Mouse (Mus musculus) right cerebral cortex, postnatal 4 days (tissue): ENCODE measurements around the gene Slc25a21.
"Not testable (repeated sequence)": the region's sequence is repeated elsewhere in the genome, so short reads cannot be mapped to it uniquely, and the experiment has no call there.

Experiments
- DNase-seq: peaks from one replicate; pipeline ENCODE4 v3.0.0-alpha.2; 2022

Gene Slc25a21

DNA sequence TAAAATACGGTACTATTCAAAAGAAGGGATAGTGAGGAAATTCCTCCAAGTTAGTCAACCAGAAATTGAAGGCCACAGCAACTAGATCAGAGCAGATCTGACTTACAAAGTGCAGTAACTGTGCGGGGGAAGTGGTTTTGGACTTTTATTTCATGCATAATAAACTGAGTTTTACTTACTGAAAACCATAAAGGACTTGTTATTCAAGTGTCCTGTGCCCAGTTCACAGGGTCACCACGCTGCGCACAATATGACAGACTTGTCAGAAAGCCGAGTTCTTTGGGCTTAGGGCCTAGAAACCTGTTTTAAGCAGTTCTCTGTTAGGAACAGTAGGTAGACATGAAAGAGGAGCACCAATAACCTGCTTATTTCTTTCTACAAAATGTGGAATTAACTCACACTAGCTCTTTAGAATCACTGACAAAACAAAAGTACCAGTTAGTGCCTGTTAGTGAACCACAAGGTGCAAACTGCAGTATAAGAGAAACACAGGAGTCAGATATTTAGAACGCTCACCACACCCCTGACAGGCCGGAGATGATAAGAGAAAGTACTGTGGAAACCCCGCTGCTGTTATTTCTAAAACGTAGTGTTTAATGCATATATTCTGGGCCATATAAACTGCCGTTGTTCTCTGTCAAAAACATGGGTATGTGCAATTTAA lies at the start of gene Slc25a21:
Gene Slc25a21, minus strand, starts transcription at position 110 of the 664 bp plus-strand sequence.
- no peak for DNase-seq

- no peak for DNase-seq
Measured at GRCm38 (mm10) chr12:57243671-57244495, 46.6 kb upstream of the Slc25a21 start.

DNA sequence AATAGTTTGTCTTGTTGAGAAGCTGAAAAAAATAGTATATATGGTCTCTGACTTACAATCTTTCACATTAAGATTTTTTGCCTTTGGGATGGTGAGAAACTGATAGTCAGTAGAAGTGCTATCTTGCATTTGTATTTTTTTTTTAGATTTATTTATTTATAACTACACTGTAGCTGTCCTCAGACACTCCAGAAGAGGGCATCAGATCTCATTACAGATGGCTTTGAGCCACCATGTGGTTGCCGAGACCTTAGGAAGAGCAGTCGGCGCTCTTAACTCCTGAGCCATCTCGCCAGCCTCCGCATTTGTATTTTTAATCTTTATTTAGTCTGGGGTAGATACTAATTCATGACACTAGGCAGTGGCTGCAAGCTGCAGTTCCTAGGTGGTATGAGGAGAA lies 36.1 kb upstream of the Slc25a21 start:
- DNase-seq, result no peak

DNA sequence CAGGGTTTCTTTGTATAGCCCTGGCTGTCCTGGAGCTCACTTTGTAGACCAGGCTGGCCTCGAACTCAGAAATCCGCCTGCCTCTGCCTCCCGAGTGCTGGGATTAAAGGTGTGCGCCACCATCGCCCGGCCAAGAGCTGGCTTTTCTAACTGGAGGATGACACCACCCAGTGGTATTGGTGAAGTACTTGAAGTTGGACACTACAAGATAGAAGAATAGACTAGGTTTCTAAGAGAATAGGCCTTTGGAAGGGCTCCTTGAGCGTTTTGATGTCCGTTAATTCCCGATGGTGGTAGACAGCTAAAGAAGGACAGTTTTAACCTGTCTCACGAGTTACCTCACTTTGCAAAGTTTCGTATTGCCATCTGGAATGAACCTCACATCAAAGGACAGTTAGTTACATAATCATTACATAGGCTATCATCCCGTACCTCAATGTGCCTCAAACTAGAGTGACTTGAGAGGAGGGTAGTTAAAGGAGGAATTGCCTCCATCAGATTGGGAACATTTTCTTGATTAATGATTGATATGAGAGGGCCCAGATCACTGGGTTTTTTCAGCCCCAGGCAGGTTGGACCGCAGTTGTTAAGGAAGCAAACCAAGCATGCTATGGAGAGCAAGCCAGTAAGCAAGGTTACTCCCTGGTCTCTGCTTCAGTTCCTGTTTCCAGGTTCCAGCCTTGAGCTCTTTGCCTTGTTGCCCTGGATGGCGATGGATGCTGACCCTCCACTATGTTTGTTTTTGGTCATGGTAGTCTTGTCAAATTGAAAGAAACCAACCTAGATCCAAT lies 34.0 kb upstream of the Slc25a21 start:
- no peak for DNase-seq

DNA sequence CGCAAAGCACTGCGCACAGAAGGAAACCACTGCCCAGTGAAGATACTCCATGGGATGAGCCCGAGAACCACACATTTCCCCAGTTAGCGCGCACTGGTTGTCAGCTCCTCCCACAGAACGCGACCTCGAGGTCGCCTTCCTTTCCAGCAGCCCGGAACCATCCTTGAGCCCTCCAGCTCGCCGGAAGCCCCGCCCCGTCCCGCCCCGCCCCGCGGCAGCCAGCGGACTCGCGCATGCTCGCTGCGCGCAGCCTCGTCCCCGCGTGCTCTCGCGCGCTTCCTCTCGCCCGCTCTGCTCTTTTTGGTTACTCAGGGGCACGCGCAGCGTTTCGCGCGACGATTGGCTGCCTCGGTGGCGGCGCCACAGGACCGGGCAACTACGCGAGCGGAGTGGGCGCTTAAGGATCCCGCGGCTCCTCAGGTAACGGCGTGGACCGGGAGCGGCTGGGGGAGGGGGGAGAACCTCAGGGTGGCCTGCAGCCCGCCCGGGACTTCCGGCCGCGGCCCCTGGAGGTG lies 33.0 kb upstream of the Slc25a21 start, which contains the start of the genes Prps1l3 and Mipol1:
Gene Prps1l3, plus strand, starts transcription at position 221 of the 515 bp plus-strand sequence.
Gene Mipol1, plus strand, starts transcription at position 236 of the 515 bp plus-strand sequence.
- DNase-seq, result peak; percentile 87

GRCm38 (mm10) chr12:57229703-57230102 lies 32.4 kb upstream of the Slc25a21 start:
- no peak for DNase-seq

GRCm38 (mm10) chr12:57227776-57228175 lies 30.5 kb upstream of the Slc25a21 start:
- no peak for DNase-seq

DNA sequence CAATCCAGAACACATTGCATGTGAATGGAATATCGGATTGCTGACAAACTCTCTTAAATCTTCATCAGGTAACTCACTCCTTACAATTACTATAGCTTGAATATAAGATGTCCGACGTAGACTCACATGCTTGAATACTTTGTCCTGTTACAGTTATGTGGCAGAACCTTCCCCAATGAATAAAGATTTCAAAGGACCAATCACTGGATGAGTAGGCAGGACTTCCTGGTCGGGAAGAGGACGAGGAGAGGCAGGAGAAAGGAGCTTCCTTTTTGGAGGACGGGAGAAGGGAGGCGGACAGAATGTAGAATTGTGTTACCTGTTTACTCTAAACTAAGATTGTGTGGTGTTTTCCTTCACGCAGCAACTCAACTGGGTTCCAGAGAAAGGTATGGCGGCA lies 29.1 kb upstream of the Slc25a21 start:
- DNase-seq, result no peak

DNA sequence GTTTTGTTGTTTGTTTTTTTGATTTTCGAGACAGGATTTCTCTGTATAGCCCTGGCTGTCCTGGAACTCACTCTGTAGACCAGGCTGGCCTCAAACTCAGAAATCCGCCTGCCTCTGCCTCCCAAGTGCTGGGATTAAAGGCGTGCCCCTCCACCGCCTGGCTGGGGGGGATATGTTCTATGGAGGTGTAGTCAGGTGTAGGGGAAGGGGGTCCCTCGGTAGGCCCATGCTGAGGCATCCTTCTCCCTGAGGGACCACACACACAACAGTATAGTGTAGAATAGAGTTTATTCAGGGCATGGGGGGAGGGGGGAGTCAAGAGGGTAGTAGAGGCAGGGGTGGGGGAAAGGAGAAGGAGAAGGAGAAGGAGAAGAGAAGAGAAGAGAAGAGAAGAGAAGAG lies 15.2 kb upstream of the Slc25a21 start:
- not testable (repeated sequence) for DNase-seq

DNA sequence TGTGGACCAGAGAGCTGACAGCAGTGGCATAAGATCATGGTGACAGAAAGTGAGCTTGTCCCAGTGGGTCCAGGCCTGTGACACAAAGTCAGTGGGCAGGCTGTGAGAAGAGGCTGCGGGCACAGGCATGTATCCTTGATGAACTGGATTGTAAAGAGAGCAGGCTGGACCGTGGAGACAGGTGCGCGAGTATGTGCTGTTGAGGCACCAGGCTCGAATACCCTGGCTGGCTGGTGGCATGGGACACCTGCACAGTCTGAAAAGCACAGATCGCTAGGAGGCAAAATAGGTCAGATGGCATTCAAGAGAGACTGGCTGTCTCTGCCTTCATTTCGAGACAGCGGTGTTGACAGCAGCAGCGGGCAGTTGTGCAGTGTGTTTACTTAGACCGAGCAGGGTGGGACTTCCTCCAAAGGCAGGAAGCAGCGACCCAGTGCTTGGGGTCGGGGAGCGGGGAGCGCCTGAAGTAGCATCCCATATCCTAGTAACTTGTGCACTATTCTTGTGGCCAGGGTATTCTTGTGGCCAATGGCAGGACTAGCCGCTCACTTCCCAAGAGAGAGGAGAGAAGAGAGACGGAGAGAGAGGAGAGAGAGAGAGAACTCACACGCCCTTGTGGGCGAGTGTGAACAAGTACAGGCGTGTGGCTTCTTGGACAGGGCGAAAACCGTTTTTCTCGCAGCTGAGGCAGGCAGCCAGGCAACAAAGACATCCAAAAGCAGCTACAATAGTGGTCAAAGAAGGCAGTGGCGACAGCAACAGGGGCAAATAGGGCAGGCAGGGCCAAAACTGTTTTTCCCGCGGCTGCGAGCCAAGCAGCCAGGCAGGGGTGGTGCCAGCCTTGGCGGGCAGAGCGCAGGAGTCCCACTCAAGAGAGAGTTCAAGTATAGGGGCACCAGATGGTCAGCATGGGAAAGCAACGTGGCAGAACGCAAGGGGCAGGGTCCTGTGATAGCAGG lies 14.4 kb upstream of the Slc25a21 start:
- DNase-seq, result peak; percentile 40

DNA sequence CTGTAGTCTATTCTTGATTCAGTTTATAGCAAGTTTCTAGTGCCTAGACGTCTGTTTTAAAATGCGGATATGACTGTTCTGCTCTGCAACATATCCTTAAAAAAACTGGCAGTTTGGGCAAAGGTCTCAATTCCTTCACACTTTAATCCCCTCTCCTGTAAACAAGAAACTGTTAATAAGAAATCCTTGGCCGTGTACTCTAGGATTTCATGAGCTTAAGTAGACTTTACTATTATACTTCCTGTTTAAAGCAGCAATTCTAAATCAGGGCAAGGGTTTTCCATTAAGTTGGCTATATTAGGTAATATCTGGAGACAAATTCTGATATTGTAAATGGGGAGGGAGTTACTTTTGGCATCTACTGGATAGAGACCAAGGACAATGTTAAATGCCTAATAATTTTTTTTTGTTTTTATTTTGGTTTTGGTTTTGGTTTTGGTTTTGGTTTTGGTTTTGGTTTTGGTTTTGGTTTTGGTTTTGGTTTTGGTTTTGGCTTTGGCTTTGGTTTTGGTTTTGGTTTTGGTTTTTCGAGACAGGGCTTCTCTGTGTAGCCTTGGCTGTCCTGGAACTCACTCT lies 7.1 kb upstream of the Slc25a21 start:
- DNase-seq, result no peak

DNA sequence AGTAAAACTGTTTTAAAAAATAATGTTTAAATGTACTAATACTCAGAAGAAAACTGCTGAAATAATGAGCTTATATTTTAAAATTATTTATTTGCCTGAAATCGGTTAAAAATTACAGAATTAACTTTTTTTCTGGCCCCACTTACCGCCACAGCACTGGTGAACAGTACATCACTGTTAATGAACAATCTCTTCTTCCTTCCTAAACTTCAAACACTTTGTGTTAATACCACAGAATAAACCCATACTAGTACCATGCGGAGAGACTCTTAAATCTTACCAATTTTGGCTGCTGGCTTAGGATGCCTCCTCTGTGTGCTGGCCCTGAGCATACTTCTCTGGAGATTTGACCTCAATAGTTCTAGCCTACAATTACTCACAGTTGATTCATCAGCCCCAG lies 4.6 kb upstream of the Slc25a21 start:
- DNase-seq, result no peak

- DNase-seq, result no peak
Measured at GRCm38 (mm10) chr12:57199427-57199826, 2.2 kb upstream of the Slc25a21 start.

DNA sequence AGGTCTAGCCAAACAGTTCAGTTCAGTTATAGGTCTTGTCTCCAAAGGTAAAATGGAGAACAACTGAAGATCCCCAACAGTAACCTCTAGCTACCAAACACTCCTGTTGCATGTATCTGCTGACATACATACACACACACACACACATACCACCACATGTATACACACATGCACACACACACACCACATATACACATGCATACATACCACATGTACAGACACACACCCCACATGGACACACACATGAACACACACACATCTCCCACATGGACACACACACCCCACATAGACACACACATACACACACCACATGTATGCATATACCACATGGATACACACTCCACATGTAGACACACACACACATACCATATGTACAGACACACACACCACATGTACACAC lies 997 bp upstream of the Slc25a21 start:
- no peak for DNase-seq

DNA sequence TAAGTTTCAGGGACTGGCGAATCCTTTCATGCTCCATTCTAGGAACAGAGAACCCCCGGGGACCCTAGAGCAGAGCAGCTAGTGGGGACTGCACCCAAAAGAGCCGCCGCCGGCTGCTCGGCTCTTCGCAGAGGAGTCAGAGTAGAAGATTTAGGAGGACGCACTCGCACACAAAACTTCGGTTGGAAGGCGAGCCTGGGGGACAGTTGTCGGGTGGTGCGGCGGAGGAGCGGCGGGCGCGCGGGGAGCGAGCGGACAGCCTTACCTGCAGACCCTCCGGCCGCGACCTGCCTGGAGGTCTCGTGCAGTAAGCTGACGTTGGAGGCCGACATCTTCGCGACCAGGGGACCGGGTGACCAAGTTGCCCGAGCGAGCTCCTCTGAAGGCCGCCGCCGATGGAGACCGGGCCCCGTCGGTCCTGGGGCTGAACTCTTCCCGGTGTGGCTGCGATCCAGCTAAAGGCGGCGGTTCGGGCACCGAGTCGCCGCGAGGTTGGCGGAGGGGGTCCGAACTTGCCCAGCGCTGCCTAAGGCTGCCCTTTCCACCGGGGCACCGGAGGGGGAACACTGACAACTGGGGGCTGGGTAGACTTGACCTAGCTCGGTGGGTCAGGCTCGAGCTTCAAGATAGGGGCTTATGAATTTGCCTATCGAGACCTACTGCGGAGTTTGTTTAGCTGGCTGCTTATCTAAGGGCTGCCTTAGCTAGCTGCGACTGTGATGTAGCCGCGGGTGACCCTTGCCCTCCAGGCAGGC lies 487 bp downstream of the Slc25a21 start:
- peak; percentile 19 for DNase-seq

DNA sequence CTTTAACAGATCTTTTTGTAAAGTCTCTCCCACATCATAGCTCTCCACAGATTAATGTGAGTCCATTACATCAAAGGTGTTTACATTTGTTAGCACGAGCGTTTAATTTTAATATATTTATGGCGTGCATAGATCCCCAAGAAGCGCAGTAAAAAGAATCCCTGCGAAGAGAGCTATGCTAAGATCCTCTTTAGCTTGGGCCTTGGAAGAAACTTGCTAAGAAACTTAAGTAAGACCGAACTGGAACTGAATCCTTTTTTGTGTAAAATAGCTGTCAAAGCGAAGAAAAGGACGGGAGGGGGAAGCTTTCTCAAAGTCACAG lies 1.0 kb downstream of the Slc25a21 start:
- no peak for DNase-seq

DNA sequence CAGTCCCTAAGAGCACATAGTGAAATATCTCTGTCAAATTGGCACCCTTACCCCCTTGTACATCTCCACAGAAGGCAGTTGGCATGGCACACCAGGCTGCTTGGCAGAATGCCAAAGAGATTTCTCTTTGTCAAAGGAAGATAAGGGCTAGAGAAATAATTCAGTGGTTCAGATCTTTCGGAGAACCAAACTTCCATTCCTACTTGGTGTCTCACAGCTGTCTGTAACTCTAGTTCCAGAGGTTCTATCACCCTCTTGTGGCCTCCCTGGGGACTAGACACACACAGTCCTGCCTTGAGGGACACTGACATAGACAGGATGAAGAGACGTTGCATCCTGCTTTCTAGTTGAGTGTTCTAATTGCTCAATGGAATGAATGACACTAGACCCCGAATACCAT lies 2.7 kb downstream of the Slc25a21 start:
- no peak for DNase-seq

DNA sequence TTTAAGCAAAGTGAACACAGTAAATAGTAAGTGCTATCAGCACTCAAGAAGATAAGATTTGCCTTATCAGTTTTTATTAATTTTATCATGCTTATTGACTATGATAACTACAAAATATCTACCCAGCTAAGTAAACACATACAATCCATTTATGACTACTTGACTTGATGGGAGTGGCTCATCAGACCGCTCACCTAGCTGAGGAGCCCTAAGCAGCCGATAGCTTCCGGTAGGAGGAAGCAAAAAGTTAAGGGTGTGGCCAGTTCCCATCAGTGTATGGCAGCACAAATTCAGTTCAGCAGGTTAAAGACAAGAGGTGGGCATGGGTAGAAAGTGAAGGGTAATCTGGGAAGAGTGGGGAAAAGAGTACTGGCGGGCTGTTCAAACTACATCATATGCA lies 10.2 kb downstream of the Slc25a21 start:
- no peak for DNase-seq

GRCm38 (mm10) chr12:57186126-57186525 lies 11.1 kb downstream of the Slc25a21 start:
- DNase-seq, result no peak

- no peak for DNase-seq
Measured at GRCm38 (mm10) chr12:57185475-57185874, 11.8 kb downstream of the Slc25a21 start.
